Mouse (Mus musculus) neural tube, embryonic 11.5 days (tissue): ENCODE data around the gene Iah1. TPM values are rescaled to one million over a fixed set of nuclear protein-coding genes. Genes with fewer than 3 reads are reported as not detected.

ENCODE experiments used
- ATAC-seq: fragments of 200-750 bp; cut with Nextera tagmentation; 2 replicates; pipeline ENCODE4 v1.8.0; 2017; ENCODE audit warnings: moderate number of reproducible peaks, mild to moderate bottlenecking, moderate TSS enrichment, moderate library complexity; ENCODE audit not compliant: insufficient read depth, low FRiP score, low TSS enrichment
- DNase-seq: peaks from one replicate; pipeline ENCODE4 v3.0.0-alpha.2; 2015; ENCODE audit warnings: low spot score
- H3K27ac ChIP-seq: fragments of 300-500 bp; sonication (generic); 2 replicates; pipeline ENCODE4 v1.5.1; 2014; ENCODE audit warnings: low read depth, mild to moderate bottlenecking, low read length
- H3K27me3 ChIP-seq: fragments of 300-500 bp; sonication (generic); 2 replicates; pipeline ENCODE4 v1.6.1; 2014; ENCODE audit warnings: mild to moderate bottlenecking, low read length, mixed read lengths; ENCODE audit not compliant: control insufficient read depth, insufficient read depth
- H3K36me3 ChIP-seq: fragments of 300-500 bp; sonication (generic); 2 replicates; pipeline ENCODE4 v1.6.1; 2014; ENCODE audit warnings: mild to moderate bottlenecking, low read length, moderate library complexity, mixed read lengths; ENCODE audit not compliant: control insufficient read depth, insufficient read depth
- H3K4me1 ChIP-seq: fragments of 300-500 bp; sonication (generic); 2 replicates; pipeline ENCODE4 v1.6.1; 2014; ENCODE audit warnings: low read length, mixed read lengths; ENCODE audit not compliant: control insufficient read depth, insufficient read depth
- H3K4me2 ChIP-seq: fragments of 300-500 bp; sonication (generic); 2 replicates; pipeline ENCODE4 v1.6.1; 2014; ENCODE audit warnings: low read depth, mild to moderate bottlenecking, moderate library complexity
- H3K4me3 ChIP-seq: fragments of 300-500 bp; sonication (generic); 2 replicates; pipeline ENCODE4 v1.5.1; 2014; ENCODE audit warnings: low read depth, low read length
- H3K9ac ChIP-seq: fragments of 300-500 bp; sonication (generic); 2 replicates; pipeline ENCODE4 v1.6.1; 2014; ENCODE audit warnings: mild to moderate bottlenecking, low read length
- H3K9me3 ChIP-seq: fragments of 300-500 bp; sonication (generic); 2 replicates; pipeline ENCODE4 v1.6.1; 2016; ENCODE audit warnings: low read length; ENCODE audit not compliant: control insufficient read depth
- WGBS: fragments of 180-500 bp; shearing (Covaris S2); extraction: QIAGEN DNeasy Blood & Tissue Kit; methylation state at CpG from one replicate; pipeline ENCODE4 v1.1.7; 2014; 5-methylcytosine and 5-hydroxymethylcytosine counted together
- polyA plus RNA-seq: library from polyadenylated mRNA; unstranded; fragments of >200 nt; fragmentation: Nextera tagmentation; extraction: Ambion mirVana; gene quantifications from 2 replicates; pipeline ENCODE4 v1.2.1, GENCODE M21; 2014

The Iah1 gene
- polyA plus RNA-seq, 1 experiment from 2014 or later, result 47.2 TPM

DNA sequence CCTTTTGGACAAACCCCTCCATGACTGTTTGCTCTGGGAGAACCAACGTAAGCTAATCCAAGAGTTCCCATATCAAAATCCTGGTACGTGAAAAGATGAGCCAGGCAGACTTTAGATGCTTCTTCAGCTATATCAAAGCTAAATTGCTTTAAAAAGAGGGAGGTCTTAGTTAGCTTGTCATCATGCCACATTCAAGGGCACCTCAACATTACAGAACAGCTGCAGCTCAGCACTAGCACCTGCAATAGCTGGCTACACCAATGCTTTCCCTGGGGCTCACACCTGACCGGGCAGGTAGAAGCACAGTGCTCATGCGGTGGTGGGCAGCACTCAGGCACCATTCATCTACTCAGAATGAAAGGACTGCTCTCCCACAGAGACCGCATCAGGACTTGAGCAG, 24.5 kb downstream of the Iah1 start:
- no peak overlapping the region for H3K4me3 ChIP-seq
- no peak overlapping the region for H3K27ac ChIP-seq
- no peaks in the 10 kb centered on the region for H3K9me3 ChIP-seq
- WGBS, result 97% methylated on average over 5 of the region's 5 CpGs
- no peak overlapping the region for H3K9ac ChIP-seq
- DNase-seq (no peak), ATAC-seq (no peak)
- H3K4me2 ChIP-seq, result no peak overlapping the region
- no peaks in the 10 kb centered on the region for H3K27me3 ChIP-seq
- H3K4me1 ChIP-seq, result no peaks in the 10 kb centered on the region
- H3K36me3 ChIP-seq, result peaks cover 3% of the 10 kb centered on the region; the same call in 1 of the 2 replicates

DNA sequence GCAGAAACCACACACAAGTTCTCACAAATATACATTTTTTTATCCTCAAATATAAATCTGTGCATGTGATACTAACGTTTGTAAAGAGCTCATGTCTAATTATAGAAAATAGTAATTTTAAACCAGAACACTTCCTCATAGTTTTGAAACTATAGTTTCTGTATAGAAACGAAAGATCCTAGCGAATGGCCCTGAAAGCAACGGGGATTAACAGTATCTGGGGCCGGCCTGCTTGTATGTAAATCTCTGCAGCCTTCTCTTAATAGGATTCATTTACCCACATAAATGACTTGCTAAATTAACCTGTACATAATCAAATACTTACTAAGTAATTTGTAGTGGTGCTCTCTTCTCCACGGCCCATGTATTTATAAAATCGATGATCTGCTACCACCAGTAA, 30.8 kb downstream of the Iah1 start:
- DNase-seq, result no peak
- Histone ChIP-seq H3K27ac (no peak overlapping the region), H3K4me3 (no peak overlapping the region), H3K36me3 (peaks cover 9% of the 10 kb centered on the region), H3K9ac (no peak overlapping the region), H3K4me2 (no peak overlapping the region), H3K27me3 (no peaks in the 10 kb centered on the region), H3K4me1 (no peaks in the 10 kb centered on the region), H3K9me3 (no peaks in the 10 kb centered on the region)
- ATAC-seq, result no peak
- 93% methylated on average over 7 of the region's 7 CpGs for WGBS

DNA sequence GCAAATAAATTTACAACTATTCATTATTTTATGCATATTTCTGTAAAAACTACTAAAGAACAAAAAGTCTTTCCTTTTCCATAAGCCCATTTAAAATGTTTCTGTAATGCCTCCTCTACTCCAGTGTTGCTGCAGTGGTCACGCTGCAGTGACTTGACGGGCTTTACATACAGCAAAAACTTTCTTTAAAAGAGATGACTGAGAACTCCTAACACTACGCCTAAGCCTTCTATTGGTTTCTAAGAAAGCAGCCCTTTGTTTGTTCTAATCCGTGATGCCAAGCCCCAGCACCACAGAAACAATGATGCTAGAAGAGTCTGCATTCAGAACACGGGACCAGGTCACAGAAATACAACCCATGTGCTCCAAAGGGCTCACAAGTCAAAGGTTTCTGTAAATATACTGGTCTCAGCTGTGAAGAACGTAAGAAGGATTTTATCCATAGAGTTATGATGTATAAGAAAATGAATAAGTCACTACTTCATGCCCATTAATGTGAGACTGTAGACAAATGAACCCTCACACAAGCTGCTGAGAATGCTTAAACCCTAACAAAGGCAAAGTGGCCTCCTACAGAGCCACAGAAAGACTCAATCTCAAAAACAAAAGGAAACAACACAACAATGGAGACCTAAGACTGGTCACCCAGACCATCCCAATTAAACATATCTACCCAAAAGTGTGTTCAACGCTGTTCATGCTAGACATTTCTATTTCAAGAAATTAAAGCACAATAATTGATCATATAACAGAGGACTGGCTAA, 34.1 kb downstream of the Iah1 start:
- no peak for DNase-seq
- no peak overlapping the region for H3K4me3 ChIP-seq
- 62% methylated on average over 7 of the region's 7 CpGs for WGBS

DNA sequence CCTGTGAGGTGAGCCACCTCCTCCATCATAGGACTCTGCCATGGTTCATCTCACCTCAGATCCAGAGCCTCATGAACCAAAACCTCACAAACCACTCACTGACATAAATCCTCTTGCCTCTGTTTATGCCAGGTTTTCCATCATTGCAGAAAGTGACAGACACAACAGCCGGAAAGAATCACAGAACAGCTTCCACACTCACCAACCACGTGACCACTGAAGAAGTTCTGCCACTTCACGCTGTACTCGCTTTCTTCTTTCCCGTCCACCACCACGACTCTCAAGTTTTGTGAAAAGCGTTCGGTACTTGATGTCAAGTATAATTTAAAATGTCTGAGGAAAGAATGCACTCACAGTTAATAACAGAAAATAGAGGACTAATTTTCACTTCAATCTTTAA, 37.5 kb downstream of the Iah1 start:
- H3K4me1 ChIP-seq, result no peaks in the 10 kb centered on the region
- no peak for ATAC-seq
- no peak for DNase-seq
- H3K4me3 ChIP-seq, result no peak overlapping the region
- H3K9me3 ChIP-seq, result no peaks in the 10 kb centered on the region
- no peak overlapping the region for H3K4me2 ChIP-seq
- H3K27ac ChIP-seq, result no peak overlapping the region
- no peaks in the 10 kb centered on the region for H3K27me3 ChIP-seq
- H3K36me3 ChIP-seq, result peaks cover 16% of the 10 kb centered on the region
- WGBS, result 95% methylated on average over 8 of the region's 8 CpGs
- no peak overlapping the region for H3K9ac ChIP-seq

More for the DNA sequence above, 34.1 kb downstream of the Iah1 start:
- no peak overlapping the region for H3K27ac ChIP-seq
- no peaks in the 10 kb centered on the region for H3K9me3 ChIP-seq
- no peaks in the 10 kb centered on the region for H3K27me3 ChIP-seq
- no peak for ATAC-seq
- H3K4me1 ChIP-seq, result no peaks in the 10 kb centered on the region
- H3K4me2 ChIP-seq, result no peak overlapping the region
- H3K36me3 ChIP-seq, result peaks cover 16% of the 10 kb centered on the region
- H3K9ac ChIP-seq, result no peak overlapping the region

DNA sequence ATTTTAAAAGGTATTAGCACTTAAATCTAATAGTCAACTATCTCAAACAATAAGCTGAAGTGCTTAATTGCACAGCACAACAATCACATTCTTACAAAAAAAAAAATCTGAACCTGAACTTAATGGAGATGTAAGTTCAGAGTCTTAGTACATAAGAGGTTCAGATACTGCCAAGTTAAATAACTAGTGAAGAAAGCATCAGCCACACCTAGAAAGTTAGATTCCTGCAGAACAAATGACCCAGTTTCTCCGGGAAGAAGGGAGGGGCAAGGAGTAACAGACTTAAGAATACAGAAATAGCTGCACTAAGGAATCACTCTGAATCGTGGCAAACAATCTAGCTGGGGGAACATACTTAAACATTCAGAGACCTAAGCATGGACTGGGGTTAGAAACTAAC, 46.5 kb downstream of the Iah1 start:
- ATAC-seq (no peak), DNase-seq (no peak)
- Histone ChIP-seq H3K27ac (no peak overlapping the region), H3K27me3 (no peaks in the 10 kb centered on the region), H3K4me3 (no peak overlapping the region), H3K4me2 (no peak overlapping the region), H3K36me3 (no peaks in the 10 kb centered on the region), H3K4me1 (no peaks in the 10 kb centered on the region), H3K9ac (no peak overlapping the region), H3K9me3 (no peaks in the 10 kb centered on the region)
- 88% methylated on average over 2 of the region's 2 CpGs for WGBS

DNA sequence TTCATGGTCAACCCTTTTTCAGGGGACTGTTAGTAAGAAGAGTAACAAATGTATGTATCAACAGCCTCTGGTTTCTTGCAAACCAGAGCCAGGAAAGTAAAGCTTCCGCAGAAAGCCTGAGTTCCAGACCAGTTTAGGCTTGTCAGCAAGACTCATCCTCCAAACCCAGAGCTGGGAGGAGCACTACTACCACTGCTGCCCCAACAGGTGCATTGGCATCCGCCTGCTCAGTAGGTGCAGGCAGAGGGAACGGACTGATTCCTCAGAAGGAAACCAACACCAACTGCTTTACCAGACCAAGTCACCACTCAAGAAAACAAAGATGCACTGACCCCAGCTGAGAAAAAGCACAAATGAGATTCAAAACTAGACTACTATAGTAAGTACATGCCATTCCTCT, 47.0 kb downstream of the Iah1 start:
- no peaks in the 10 kb centered on the region for H3K4me1 ChIP-seq
- no peak for DNase-seq
- WGBS, result 89% methylated on average over 3 of the region's 3 CpGs
- H3K4me2 ChIP-seq, result no peak overlapping the region
- H3K27ac ChIP-seq, result no peak overlapping the region
- H3K9me3 ChIP-seq, result no peaks in the 10 kb centered on the region
- no peak overlapping the region for H3K4me3 ChIP-seq
- ATAC-seq, result no peak
- no peaks in the 10 kb centered on the region for H3K27me3 ChIP-seq
- H3K36me3 ChIP-seq, result no peaks in the 10 kb centered on the region
- no peak overlapping the region for H3K9ac ChIP-seq

DNA sequence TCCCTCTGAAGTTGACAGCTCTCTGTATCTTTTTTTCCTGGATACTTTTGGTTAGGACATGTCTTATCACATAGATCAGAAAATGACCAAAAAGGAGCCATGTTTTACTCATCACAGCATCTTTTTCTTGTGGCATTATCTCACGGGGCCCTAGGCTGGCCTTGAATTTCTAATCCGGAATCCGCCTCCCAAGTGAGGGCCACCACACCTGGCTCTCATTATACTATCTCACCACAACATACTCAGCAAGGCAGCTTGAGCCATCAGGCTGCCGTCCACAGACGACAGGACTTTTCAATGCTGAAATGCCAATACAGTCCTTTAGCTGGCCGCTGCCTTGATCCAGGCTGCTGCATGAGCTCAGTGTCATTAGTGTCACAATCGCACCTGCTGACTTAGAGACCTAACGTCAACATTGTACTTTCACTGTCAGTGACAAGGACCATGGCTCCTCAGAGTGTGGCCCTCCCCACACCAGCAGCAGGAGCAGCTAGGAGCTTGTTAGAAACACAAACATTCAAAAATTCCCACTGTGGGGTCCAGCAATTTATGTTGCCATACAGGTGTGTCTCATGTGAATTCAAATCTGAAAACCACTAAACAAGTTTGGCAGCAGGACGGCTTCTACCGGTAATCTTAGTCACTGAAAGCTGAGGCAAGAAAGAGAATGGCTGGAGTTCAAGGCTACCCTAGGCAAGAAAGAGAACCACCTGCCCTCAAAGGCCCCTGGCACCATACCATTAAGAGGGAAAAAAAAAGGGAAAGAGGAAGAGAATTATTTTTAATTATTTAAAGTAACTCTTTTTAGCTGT, 48.6 kb downstream of the Iah1 start:
- ATAC-seq (no peak), DNase-seq (no peak)
- H3K4me1 ChIP-seq, result no peaks in the 10 kb centered on the region
- no peaks in the 10 kb centered on the region for H3K36me3 ChIP-seq
- H3K4me2 ChIP-seq, result no peak overlapping the region
- no peaks in the 10 kb centered on the region for H3K9me3 ChIP-seq
- H3K4me3 ChIP-seq, result no peak overlapping the region
- 83% methylated on average over 10 of the region's 10 CpGs for WGBS
- H3K9ac ChIP-seq, result no peak overlapping the region
- no peak overlapping the region for H3K27ac ChIP-seq
- no peaks in the 10 kb centered on the region for H3K27me3 ChIP-seq

DNA sequence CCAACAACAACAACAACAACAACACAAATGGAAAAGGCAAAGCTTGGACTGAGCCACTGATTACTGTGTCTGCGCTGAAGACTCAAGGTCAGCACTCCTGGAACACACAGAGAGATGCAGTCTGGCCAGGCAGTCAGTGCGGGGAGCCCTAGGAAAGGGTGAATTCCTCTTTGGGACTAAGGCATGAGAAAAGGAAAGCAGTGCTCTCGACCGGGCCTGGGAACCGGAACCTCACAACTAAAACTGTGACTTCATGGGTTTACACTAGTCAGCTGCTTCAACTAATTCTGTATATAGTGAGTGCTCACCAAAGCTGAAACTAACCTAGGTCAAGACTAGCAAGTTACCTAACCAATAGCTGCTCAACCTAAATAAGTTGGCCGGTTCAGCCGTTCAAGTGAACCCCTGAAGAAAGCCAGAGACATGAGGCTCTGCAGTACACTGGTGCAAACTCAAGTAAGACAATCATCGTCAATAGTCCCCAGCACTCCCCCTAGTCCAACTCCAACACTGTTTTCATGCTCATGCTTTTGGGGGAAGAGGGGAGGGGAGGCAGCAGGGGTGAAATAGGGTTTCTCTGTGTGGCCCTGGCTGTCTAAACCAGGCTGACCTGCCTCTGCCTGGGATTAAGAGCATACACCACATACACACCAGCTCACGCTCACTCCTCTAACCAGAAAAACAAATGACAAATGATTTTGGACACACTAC, 52.3 kb downstream of the Iah1 start:
- Histone ChIP-seq H3K4me3 (no peak overlapping the region), H3K4me2 (no peak overlapping the region), H3K27me3 (no peaks in the 10 kb centered on the region), H3K9ac (no peak overlapping the region), H3K27ac (no peak overlapping the region), H3K4me1 (0 out of 2 replicates have a peak, but pooled peaks cover 3% of the 10 kb centered on the region), H3K36me3 (no peaks in the 10 kb centered on the region), H3K9me3 (no peaks in the 10 kb centered on the region)
- no peak for ATAC-seq
- 94% methylated on average over 9 of the region's 9 CpGs for WGBS
- no peak for DNase-seq
